Mouse (Mus musculus): ENCODE results near the gene Hoxd4.

DNA sequence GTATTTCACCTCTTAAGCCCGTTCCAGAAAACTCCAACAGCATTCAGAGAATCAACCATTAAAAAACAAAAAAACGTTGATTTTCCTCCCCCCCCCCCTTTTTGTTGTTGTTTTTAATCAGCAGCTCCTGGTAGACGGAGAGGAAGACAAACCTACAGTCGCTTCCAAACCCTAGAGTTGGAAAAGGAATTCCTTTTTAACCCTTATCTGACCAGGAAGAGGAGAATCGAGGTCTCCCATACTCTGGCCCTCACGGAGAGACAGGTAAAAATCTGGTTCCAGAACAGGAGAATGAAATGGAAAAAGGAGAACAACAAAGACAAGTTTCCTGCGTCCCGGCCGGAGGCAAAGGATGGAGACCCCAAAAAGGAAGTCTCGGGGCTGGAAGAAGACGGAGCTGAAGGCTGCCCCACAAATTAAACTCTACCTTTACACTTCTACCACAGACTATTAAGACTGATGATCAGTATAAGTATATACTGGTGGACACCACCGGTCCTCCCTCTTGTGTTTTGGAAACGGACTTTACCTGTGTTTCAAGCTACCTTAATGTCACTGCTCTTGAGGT lies 5.3 kb upstream of the Hoxd4 start:
- no peak for TF ChIP-seq CTCF (IDR thresholded peaks at IDR 0.05; ENCODE audit: control insufficient read depth, insufficient read depth, low read length)
- TF ChIP-seq POLR2A (IDR thresholded peaks at IDR 0.05; ENCODE audit: borderline replicate concordance, control insufficient read depth, low read depth, low read length), result no peak
